Mouse (Mus musculus) bone marrow, adult 2 months (tissue): Measurements from ENCODE around the gene Sema4a.

Experiments
- CTCF ChIP-seq: fragments of 200-500 bp; IDR thresholded peaks from 2 replicates; pipeline ENCODE4 v1.5.1; 2011; ENCODE audit warnings: low read length, control low read depth; ENCODE audit not compliant: control insufficient read depth, insufficient read depth
- POLR2A ChIP-seq: fragments of 200-500 bp; IDR thresholded peaks from 2 replicates; pipeline ENCODE4 v1.6.1; 2011; ENCODE audit warnings: low read depth, mild to moderate bottlenecking, control low read depth, low read length, borderline replicate concordance; ENCODE audit not compliant: control insufficient read depth

DNA sequence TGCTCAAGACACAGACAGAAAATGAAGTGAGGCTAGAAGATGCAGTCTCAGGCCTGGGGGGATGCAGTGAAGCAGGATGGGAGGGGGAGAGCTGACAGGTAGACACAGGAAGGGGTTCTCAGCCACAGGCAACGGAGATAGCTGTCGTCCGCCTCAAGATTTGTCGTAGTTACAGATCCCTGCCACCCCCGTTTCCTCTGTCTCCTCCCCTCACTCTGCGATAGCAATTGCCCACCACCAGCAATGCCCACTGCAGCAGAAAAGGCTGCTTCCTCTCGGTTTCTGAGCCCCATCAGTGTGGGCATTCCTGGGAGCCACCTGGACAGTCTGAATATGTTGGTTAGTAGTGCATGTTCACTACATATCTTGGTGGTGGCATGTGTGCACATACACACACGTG is 7.6 kb downstream of the Sema4a start:
- TF ChIP-seq CTCF (no peak), POLR2A (no peak)
